Mouse (Mus musculus) kidney, adult 11 months (tissue): Measurements from ENCODE around the gene Inpp5e.

Experiments
- DNase-seq: peaks from one replicate; pipeline ENCODE4 v3.0.0; 2022

Inpp5e gene

DNA sequence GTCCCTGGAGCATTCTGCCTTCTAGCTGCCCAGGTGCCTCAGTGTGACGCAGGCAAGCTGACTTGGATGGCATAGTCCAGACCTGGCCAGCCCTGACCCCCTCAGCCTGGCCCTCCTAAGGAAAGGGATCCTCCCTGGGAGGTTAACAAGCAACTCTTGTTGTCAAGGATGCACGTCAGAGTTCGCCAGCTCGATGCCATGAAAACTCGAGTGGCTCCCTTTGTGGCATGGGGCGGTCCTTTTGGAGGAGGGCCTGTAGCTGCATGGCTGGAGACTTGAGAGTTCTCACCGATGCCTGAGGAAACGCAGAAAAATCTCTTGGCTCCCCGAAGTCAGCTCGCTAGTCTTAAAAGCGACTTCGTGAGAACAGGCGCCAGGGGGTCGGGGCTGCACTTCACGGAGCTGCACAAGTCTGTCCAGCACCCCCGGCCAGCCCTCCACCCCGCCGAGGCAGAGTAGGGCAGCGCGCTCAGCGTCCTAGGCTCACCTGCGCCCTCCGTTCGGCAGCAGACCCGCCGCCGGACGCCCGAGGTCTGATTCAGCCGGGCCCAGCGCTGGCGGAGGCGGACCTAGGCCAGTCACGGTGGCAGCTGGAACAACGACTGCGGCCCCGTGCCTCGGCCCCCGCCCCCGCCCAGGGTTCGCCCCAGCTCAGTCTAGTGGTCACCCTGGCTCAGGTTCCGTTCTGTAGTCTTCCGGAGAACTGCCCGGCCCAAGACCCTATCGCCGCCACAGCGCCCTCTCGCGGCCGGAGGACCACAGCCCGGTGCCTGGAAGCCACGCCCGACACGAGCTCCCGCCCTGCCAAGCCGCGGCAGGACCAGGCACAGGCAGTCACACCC is at the start of gene Inpp5e:
Gene Inpp5e, minus strand, starts transcription at position 689 of the 842 bp plus-strand sequence.
- peak; percentile 95 for DNase-seq

DNA sequence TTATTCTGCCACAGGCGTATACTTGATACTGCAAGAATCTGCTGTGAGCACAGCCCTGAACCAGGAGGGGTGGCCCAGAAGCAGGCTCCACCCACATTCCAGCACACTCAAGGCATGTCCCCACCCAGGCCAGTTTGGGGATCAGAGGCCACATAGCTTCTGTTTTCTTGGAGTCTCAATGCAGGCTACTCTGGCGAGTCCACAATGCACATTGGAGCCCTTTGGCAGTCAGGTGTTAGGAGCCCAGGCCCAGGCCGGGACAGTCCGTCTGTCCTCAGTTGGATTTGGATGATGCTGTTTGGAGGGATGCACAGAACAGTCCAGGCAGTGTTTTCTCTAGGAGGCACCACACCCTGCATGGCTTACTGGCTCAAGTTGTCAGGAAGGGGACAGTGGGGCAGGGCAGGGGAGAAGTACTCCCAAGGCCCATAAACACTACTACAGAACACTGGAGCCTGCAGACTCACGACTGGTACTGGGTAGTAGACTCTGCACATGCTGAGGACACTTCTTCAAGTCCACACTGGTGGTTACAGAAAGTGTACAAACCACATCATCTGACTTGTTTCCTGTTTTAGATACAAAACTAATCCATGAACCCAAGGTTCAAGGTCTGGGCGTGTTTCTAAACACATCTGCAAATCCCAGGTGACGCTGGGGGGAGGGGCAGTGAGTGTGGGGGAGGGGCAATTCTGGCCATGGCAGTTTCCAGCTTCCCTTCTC is 49.6 kb upstream of the Inpp5e start:
- DNase-seq = peak; percentile 82

DNA sequence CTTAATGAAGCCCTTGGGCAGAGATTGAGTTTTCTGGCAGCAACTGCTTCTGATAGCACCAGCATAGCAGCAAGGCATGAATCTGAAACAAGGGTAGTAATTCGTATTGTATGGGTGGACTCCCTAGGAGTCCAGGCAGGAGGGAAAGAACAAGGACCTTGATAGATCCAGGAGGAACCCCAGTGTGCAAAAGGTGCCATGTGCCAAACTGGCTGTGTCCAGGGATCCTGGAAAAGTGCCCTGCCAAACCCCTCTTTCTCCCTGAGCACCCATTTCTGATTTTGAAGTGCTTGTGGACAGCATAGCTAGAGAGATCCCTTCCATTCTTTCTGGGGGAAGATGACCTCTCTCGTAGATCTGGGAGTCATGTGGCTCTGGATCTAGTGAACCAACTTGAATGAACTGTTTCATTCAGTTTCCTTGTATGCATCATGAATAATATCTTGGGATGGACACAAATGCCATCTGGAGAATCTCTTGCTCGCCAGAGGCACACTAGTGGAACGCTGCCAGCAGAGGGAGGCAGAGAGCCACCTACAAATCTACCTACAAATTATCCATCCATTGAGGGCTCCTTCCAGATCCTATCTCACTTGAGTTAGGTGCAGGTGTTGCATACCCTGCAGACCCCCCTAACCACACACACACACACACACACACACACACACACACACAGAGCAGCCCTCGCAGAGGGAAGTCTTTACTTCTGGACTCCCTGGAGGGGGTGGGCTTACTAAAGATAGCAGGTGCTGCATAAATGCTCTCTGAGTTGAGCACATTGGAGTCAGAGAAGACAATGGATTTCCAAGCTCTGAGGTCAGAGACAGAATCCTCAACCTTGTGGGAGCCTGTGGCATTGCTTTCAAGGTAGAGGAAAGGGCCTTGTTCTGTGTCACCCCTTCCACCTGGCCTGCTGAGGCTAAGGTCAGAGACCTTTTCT is 40.4 kb upstream of the Inpp5e start:
- peak; percentile 56 for DNase-seq

DNA sequence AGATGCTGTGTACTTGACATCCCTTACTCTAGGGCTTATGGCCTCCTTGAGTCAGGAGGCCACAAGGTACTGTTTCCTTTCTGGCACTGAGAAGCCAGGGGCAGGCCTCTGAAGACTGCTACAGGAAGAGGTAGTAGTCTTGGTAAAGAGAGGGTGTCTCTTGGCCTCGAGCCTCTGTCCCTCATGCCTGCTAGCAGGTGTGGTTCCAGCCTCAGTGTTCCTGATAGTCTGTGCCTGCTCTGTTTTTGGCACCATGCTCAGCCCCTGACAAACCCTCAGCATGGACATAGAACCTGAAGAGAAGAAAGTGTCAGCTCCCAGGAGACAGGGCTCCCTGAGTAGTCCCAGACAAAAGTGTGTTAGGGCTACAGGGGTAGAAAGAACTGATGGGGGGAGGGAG is 38.4 kb upstream of the Inpp5e start:
- no peak for DNase-seq

DNA sequence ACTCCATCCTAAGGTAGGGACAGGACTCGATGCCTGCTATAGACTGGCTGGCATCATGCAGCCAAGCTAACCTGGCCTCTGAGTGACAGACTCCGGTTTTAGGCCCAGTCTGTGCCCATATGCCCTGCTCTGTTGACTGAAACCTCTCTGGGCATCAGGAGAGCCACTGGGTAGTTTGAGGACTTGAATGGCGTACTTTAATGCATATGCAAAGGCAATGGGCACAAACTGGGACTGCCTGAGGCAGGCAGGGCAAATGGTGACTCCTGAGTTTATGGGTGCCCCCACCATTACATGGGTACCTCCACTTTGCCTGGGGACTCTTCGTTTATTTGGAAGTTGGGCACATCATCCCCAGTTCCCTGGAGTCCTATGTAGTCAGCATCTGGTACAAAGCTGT is 37.7 kb upstream of the Inpp5e start:
- peak; percentile 31 for DNase-seq

DNA sequence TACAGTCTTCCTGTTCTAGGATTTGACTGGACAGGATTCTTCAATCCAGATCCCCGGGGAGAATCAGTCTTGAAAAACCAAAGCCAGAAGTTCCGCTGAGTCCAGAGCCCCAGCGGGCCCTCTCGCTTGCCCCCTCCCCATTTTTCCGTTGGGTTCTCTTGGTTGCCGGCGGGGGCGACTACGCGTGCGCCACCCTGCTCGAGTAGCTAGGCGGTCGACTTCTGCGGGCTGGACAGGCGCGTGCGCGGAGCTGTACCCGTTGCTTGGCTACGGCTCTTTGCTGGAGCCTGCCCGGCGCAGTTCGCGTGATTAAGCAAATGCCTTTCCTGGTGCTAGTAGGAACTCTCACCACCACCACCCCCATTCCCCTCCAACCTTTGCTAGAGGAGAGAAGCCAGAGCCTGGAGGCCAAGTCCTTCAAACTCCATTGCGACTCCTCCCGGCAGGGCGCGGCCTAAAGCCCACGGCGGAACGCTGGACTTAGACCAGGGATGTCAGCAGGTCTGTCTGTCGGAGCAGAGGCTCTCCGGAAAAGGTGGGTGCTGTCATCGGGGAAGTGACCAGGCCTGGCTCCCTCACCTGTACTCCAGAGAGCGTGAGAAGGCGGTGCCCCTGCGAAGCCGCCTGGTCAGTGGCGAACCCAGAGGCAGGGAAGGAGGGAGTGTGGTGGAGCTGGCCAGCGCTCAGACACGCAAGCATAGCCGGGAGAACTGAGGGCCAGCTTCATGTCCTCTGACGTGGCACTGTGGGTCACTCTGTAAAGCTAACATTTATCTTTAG is 36.9 kb upstream of the Inpp5e start:
- DNase-seq = peak; percentile 98

DNA sequence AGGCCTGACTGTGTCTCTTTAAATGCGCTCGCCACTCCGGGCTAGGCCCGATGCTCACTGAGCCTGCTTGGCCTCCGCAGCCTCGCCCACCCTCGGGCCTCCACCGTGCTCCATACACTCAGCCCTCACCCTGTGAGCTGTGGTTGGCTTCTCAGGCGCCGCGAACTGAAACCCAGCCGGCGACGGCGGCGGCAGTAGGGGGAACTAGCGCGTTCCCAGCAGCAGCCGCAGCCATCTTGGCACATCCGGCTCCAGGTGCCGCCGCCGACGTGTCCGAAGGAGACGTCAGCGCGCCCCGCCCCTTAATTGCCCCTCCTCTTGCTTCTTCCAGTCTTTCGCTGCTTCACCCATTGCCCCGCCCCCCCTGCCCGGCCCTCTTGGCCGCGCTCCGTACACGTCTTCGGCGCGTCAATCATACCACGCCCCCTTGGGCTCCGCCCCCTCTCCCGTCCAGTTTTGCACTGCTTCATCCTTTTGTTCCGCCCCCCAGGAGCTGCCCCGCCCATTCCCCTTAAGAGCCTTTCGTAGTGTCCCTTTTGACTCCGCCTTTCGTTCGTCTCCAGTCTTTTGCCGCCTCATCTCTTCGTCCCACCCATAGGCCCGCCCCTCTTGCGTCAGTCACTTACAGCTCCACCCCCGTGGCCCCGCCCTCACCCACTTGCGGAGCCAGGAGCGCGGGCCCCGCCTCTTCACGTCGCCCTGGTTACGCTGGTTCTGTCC is 36.1 kb upstream of the Inpp5e start, which contains the start of gene Sec16a:
Gene Sec16a, minus strand, starts transcription at position 271 of the 720 bp plus-strand sequence.
- peak; percentile 100 for DNase-seq

DNA sequence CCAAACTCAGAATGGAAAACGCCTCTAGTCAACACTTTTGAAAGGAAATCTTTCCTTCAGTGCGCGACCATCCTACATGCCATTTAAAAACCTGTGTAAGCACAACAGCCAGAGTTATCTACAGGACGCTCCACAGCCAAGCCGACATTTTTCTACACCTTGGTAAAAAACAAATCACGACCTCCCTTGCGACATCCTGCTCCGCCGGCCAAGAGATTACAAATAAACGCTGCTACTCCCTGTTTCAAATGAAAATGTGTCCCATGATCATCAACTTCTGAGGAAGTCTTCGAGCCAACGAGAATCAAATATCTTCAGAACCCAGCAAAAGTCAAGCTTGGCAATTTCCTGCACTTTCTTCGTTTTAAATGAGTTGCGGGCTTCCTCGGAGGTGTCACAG is 35.4 kb upstream of the Inpp5e start:
- no peak for DNase-seq

DNA sequence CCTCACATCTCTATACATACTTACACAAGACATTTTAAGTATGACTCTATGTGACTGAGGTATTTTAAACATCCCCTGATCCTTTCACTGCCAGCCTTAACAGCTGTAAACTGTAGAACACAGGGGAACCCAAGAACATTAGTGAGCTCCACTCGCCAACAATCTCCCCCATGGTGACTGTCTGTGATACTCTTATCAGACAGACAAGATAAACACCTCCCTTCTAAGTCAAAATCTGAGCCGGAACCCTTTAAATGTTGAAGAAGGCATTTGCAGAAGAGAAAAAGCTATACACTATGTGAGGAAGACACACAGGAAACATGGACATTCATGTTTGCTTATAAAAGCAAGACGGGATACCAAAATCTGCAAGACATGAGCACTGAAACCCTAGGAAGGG is 34.9 kb upstream of the Inpp5e start:
- no peak for DNase-seq

DNA sequence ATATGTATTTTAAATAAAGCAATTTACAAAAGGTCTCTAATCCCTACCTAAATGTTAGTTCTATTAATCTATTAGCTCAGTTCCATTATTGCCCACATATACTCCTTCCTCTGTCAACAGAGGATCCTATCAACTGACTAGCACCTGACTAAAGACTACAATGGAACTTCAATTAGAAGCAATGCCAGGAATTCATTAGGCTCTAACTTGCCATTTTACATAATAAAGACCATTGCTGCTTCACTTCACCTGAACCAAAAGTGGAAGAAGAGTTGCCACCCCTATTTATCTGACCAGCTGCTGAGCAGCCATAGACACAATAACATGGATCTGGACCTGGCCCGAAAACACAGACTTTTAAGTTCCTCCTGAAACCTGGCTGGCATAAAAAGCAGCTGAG is 33.8 kb upstream of the Inpp5e start:
- DNase-seq = no peak

DNA sequence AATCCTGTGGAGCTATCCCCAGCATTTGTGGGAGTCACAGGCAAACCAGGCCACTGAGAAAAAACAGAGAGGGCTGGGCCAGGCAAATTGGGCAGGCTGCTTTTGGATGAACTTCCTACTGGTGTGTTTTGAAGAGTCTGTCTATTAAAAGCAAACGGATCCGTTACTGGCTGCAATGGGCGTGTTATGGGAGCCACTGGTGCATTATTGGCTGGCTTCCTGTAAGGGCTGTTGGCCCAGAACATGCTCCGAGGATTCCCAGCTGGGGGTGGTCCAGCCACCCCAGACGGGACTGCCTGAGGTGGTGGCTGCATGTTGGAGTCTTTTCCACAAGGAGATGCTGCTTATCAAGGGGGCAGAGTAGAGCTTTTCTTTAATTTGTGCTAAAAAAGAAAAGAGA is 32.7 kb upstream of the Inpp5e start:
- no peak for DNase-seq

DNA sequence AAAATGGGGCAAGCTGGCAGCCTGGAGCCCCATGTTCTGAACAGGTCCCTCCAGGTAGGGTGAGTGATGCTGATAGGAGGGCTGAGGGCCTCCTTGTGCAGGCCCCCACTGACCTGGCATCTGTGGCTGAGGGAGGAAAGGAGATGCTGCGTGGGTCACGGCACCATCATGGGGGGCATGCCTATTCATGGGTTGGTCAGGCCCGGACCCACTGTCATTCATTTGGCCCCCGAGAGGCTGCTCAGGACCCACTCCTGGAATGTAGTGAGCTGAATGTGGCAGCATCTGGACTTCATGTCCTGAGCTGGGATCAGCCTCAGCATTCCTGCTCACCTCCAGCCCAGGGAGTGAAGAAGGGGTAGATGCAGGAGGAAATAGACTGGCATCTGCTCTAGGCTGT is 32.3 kb upstream of the Inpp5e start:
- DNase-seq = no peak

DNA sequence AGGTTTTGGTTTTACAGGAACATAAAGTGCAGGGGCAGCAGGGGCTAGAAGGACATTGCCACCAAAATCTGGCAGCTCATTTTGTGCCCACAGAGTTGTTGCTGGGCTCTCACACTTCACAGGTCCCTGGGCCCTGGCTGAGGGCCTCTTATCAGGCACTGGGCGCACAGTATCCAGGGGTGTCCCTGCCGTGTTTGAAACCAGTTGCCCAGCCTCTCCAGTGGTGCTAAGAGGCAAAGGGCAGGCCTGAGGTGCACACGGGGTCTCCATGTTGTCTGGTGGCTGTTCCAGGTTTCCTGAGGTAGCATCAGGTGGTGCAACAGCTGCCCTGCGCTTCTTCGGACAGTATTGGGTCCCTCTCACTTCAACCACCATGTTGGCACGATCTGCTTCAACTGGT is 30.7 kb upstream of the Inpp5e start:
- no peak for DNase-seq

DNA sequence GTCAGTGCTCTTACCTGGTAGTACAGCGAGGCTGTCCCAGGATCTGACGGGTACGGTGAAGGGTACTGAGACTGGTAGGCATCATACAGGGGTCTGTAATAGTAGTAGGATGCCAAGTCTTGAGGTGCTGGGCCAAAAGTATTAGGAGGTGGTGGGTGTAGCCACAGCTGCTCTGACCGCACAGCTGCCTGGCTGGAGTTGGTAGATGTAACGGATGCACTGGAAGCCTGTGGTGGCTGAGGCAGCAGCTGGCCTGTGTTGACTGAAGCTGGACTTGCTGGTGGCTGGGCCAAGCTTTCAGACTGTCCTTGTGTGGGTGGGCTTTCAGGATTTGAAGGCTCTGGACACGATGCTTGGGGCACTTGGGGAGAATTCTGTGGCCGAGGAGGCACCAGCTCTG is 29.4 kb upstream of the Inpp5e start:
- DNase-seq = no peak

DNA sequence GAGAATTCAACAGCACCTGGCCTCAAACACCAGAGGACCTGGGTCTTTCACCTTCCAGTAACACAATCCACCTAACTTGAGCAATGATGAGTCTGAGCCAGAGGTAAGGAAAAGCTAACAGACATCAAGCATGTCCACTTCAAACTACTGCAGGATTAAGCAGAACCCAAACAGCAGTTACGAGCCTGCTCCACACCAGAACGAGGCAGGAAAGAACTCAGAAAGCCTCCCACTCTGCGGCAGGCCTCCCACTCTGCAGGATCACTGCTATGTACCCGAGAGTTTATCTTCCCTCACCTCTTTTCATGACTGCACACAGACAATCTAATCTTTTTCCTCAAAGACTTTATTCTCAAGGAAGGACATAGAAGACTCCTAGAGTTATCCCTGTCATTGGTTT is 28.2 kb upstream of the Inpp5e start:
- no peak for DNase-seq

DNA sequence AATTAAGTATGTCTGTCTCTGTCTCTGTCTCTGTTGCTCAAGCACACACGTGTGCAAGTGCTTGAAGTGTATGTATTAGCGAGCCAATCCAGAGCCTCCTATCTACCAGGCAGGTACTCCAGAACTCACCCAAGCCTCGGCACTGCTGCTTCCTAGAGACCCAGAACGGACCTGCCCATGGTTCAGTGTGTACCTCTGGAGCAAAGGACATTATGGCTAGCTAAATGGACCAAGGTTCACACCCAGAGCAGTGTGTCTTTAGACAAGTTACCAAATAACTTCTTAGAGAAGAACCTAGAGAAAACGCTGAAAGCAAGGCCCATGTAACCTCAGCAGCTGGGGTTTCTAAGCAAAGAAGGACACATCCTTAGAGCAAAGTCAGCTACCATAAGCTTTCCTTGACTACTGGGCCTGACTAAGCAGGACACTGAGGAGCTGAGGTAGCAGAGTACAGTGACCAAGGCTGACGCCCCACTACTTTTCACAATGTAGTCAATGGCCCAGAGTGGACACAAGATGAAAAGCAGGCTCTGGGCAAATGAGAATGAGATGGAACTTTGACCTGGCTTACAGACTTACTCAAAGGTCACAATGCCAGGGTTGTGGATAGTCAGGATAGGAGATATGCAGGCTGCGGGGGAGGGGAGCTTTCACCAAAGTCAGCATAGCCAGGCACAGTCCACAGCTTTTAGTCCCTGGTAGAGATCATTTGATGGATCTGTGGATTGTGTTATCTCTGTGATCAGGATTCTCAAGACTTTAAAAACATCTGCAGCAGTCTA is 26.0 kb upstream of the Inpp5e start:
- DNase-seq = peak; percentile 79

DNA sequence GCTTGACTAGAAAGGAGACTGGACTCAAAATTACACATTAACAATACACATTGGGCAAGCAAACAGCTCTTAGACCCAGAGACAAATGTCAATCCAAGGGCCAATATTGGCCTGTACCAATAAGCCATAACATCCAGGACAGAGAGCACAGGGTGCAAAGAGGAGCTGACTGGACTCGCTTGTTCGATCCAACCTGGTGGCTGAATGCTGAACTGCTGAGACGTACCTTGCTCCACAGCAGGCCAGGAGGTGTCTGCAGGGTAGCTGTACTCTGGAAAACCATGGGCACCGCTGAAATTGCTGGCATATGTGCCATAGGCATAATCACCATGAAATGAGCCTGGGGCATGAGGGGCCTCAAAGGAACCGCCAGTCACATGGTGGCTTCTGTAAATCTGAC is 20.8 kb upstream of the Inpp5e start:
- no peak for DNase-seq

DNA sequence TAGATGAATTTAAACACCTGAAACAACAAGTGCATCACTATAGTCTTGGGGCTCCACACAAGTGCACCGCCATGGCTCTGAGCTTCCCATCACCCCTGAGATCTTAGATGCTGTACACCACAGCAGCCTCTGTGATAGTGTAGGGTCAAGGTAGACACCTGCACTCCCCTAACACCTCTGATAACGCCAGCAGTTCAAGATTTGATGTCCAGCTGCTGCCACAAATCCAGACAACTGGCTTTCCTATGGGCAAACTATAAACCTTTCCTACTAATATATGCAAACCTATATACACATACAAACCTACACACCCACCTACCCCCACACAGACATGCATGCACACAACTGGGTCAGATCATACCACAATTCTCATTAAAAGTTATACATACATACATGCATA is 15.5 kb upstream of the Inpp5e start:
- DNase-seq = no peak

DNA sequence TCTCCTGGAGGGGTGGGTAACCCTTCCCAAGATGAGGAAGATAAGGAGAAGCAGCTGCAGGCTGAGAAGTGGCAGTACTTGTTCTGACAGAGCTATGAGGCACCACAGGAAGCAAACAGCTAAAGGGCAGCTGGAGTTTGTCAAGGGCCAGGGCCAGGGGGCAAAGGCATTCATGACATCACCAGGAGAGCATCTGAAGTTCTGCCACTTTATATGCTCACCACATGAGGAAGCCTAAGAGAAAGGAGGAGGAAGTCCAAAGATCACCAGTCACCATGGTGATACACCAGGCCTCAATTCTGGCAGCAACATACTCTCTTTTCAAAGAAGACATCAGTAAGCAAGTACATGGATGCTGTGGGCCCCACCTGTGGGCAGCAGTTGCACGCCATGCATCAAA is 14.1 kb upstream of the Inpp5e start:
- DNase-seq = peak; percentile 83

DNA sequence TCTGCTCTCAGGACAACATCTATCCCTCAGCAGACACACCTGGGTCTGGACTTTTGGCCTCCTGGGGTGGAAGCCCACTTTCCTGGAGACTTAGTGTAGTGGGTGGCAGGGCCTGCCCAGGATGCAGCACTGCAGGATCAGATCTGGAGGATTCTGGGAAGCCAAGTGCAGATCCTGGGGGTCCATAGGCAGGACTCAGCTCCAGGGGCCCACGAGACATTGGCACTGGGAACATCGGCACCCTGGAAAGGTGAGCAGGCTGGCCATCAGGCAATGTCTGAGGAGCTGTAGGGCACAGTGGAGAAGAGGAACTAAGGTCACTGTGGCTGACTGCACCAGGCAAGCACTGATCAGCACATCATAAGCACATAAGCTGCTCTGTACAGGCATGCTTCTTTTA is 13.0 kb upstream of the Inpp5e start:
- no peak for DNase-seq

DNA sequence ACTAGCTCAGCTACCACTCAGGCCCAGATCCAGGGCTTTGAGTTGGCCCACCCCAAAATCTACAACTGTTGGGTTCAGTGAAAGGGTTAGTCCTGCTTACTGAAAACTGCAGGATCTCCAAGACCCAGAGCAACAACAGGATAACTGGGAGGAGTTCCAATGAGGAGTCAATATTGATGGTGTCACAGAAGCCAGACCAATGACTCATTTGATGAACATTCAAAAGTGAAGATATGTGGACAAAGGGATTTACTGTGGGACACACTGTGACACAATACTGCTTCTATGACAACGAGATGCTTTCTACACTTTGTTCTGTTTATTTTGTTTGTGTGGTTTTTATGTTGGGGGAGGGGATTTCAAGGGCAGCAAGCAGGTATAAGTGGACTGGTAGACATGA is 9.1 kb upstream of the Inpp5e start:
- no peak for DNase-seq
